ENCODE assay signal across 9 mouse cellular contexts in the genomic region with DNA sequence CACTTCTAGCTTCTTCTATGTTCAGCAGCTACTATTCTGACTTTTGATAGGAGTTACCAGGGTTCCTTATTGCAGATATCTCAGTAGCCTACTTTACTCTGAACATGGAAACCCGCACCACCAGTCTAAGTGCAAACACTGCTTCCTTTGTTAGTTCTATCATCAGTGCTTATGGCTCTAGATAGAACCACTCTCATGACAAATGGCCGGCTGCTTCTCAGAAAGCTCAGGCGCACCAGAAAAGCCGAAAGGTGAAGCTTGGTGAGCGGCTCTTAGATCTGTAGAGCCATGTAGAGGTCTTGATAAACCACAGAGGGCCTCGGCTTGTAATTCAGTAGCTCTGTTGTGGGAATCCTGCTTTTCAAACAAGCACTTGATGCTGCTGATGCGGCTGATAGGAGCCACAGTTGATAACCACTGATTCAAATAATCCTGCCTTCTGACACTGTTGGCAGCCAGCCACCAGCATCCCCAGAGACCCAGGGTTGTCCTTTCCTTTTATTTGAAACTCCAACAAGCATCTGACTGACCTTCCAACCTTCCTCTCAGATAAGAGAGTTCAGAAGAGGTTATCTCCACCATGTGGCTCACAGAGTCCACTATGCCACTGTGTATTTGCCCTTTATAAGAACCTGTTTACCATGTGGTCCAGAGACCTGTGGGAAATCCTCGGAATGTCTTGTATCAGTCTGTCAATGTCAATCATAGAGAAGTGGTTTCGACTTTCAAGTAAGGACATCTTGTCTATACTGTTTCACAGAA.
DNase-seq lines count a peak whose midpoint lies in the region; ATAC-seq lines count a peak whose summit lies in the region.
"Had no signal": no experiment of that assay in that cellular context is flagged by ENCODE, and none has a peak within 500 bp of the region (broad histone marks: within the 10 kb centered on the region; RNA-seq: fewer than 3 reads in every experiment).

No protein-coding gene starts in this region.

- H3K36me3 ChIP-seq in liver, embryonic 12.5 days = no peaks in the 10 kb centered on the region

- intact Hi-C loops in heart, postnatal 10 days (cut with DNase I) = no loop called here

- H3K9me3 ChIP-seq in liver, embryonic 12.5 days (replicated peaks) = no peaks in the 10 kb centered on the region

- H3K4me2 ChIP-seq in liver, embryonic 12.5 days = no peak overlapping the region

- peak; percentile 63 to 67 for DNase-seq in cerebellum, postnatal 10 days
- DNase-seq in cerebellum, adult 8-10 months = no peak
- peak; percentile 22 for DNase-seq in embryo, embryonic 10 days (ENCODE audit: low spot score)
- peak; percentile 29 for DNase-seq in heart, postnatal 10 days
- DNase-seq in thymus, postnatal 25 days = no peak
- no peak for DNase-seq in natural killer cell, adult 2 months (ENCODE audit: low spot score in 2 of 2)
- DNase-seq in thymus, postnatal 10 days (ENCODE audit: low spot score in 2 of 2) = no peak

- ATAC-seq in liver, embryonic 12.5 days = peak; percentile 79
- ATAC-seq: Patski had no signal

- no peaks in the 10 kb centered on the region for H3K4me1 ChIP-seq in liver, embryonic 12.5 days

- no peaks in the 10 kb centered on the region for H3K27me3 ChIP-seq in liver, embryonic 12.5 days (replicated peaks)
- H3K27me3 ChIP-seq: Patski had no signal

- H3K4me3 ChIP-seq in liver, embryonic 12.5 days = no peak overlapping the region

- H3K9ac ChIP-seq in liver, embryonic 12.5 days = no peak overlapping the region

- H3K27ac ChIP-seq in liver, embryonic 12.5 days = 0 out of 2 replicates have a peak overlapping the region, but pooled peaks have one; percentile 14

- WGBS in liver, embryonic 12.5 days (ENCODE audit: insufficient replicate concordance) = 51% methylated on average over 9 of the region's 9 CpGs

Comparison
In these comparisons a context has a peak if more than half of its experiments do, and no peak if none do; other contexts are left out.
1. DNase-seq: peak in cerebellum, postnatal 10 days (2 of 2), embryo, embryonic 10 days (single experiment) and heart, postnatal 10 days (2 of 2); none in cerebellum, adult 8-10 months (single experiment), thymus, postnatal 25 days (single experiment), natural killer cell, adult 2 months (0 of 2) and thymus, postnatal 10 days (0 of 2).